Mouse (Mus musculus) common myeloid progenitor, adult 5-6 weeks (primary cell): Measurements from ENCODE around the gene Zswim3. TPM values are rescaled to one million over a fixed set of nuclear protein-coding genes. Genes with fewer than 3 reads are reported as not detected.

Source experiments
- total RNA-seq: library from RNA; stranded (forward); fragments of 200-1000, 187-1606 nt; gene quantifications from 2 replicates; pipeline ENCODE4 v1.2.3, GENCODE M21; 2017

The Zswim3 gene
- total RNA-seq, 1 experiment from 2014 or later: 3.0 TPM

Other genes starting within 250 kb of the Zswim3 start
- gene Wfdc2, start 242.7 kb upstream of the Zswim3 start, total RNA-seq: not detected in 2 replicates
- not detected in 2 replicates for gene Spint3, start 231.6 kb upstream of the Zswim3 start, total RNA-seq
- gene Wfdc6a, start 219.7 kb upstream of the Zswim3 start, total RNA-seq: not detected in 2 replicates
- not detected in 2 replicates for gene Eppin, start 211.5 kb upstream of the Zswim3 start, total RNA-seq
- gene Wfdc6b, start 191.6 kb upstream of the Zswim3 start, total RNA-seq: not detected in 2 replicates
- gene Wfdc8, start 191.5 kb upstream of the Zswim3 start, total RNA-seq: not detected in 2 replicates
- gene Wfdc16, start 166.3 kb upstream of the Zswim3 start, total RNA-seq: not detected in 2 replicates
- not detected in 2 replicates for gene Wfdc10, start 149.1 kb upstream of the Zswim3 start, total RNA-seq
- gene Wfdc9, start 148.5 kb upstream of the Zswim3 start, total RNA-seq: not detected in 2 replicates
- not detected in 2 replicates for gene Wfdc11, start 131.0 kb upstream of the Zswim3 start, total RNA-seq
- not detected in 2 replicates for gene Wfdc13, start 120.0 kb upstream of the Zswim3 start, total RNA-seq
- gene Spint4, start 106.6 kb upstream of the Zswim3 start, total RNA-seq: not detected in 2 replicates
- gene Spint5, start 89.8 kb upstream of the Zswim3 start, total RNA-seq: not detected in 2 replicates
- gene Wfdc3, start 59.2 kb upstream of the Zswim3 start, total RNA-seq: 1.1 TPM in 1 of 2 replicates, not detected in the other
- gene Dnttip1, start 59.1 kb upstream of the Zswim3 start, total RNA-seq: 26.7 and 29.6 TPM in 2 replicates
- 153 and 159 TPM in 2 replicates for gene Ube2c, start 35.2 kb upstream of the Zswim3 start, total RNA-seq
- not detected in 2 replicates for gene Tnnc2, start 25.1 kb upstream of the Zswim3 start, total RNA-seq
- 0.23 TPM in 1 of 2 replicates, not detected in the other for gene Snx21, start 19.3 kb upstream of the Zswim3 start, total RNA-seq
- 14.0 and 14.8 TPM in 2 replicates for gene Acot8, start 216 bp upstream of the Zswim3 start, total RNA-seq
- gene Zswim1, start 17.6 kb downstream of the Zswim3 start, total RNA-seq: 3.5 and 5.4 TPM in 2 replicates
- gene Spata25, start 23.4 kb downstream of the Zswim3 start, total RNA-seq: not detected in 2 replicates
- 44.4 and 51.1 TPM in 2 replicates for gene Ctsa, start 27.8 kb downstream of the Zswim3 start, total RNA-seq
- gene Neurl2, start 28.4 kb downstream of the Zswim3 start, total RNA-seq: 0.55 and 0.87 TPM in 2 replicates
- gene Pltp, start 52.6 kb downstream of the Zswim3 start, total RNA-seq: not detected in 2 replicates
- gene Pcif1, start 74.2 kb downstream of the Zswim3 start, total RNA-seq: 18.8 and 19.2 TPM in 2 replicates
- gene Zfp335, start 106.7 kb downstream of the Zswim3 start, total RNA-seq: 6.2 and 7.6 TPM in 2 replicates
- 1.0 and 1.1 TPM in 2 replicates for gene Mmp9, start 135.7 kb downstream of the Zswim3 start, total RNA-seq
- 4.2 TPM in 1 of 2 replicates, not detected in the other for gene Slc12a5, start 155.7 kb downstream of the Zswim3 start, total RNA-seq
- gene Ncoa5, start 229.8 kb downstream of the Zswim3 start, total RNA-seq: 43.5 and 44.9 TPM in 2 replicates